Mouse (Mus musculus) cerebellum, adult 18-20 months (tissue): ENCODE data around the gene Ggt6.
"Not testable (repeated sequence)": the region's sequence is repeated elsewhere in the genome, so short reads cannot be mapped to it uniquely, and the experiment has no call there.

Experiments
- DNase-seq, 2 experiments: peaks; one replicate each; pipeline ENCODE4 v3.0.0; 2021

Gene Ggt6

GRCm38 (mm10) chr11:72440597-72440964 lies 5.3 kb downstream of the Ggt6 start:
- not testable (repeated sequence) for DNase-seq

- DNase-seq: peak; percentile 99
These were observed 5.8 kb downstream of the Ggt6 start, which contains the start of gene Mybbp1a for GRCm38 (mm10) chr11:72440965-72441664. Mybbp1a (plus strand) TSS chr11:72441355.

GRCm38 (mm10) chr11:72446311-72447105 lies 11.2 kb downstream of the Ggt6 start:
- peak in 1 of 2 experiments; percentile 41 for DNase-seq

- DNase-seq: no peak
These were observed 12.1 kb downstream of the Ggt6 start for GRCm38 (mm10) chr11:72447475-72447874.

- no peak for DNase-seq
These were observed 16.9 kb downstream of the Ggt6 start for GRCm38 (mm10) chr11:72452140-72452665.

- no peak for DNase-seq
These were observed 18.0 kb downstream of the Ggt6 start for GRCm38 (mm10) chr11:72453105-72453953.

- peak in 1 of 2 experiments; percentile 48 for DNase-seq
These were observed 20.4 kb downstream of the Ggt6 start for GRCm38 (mm10) chr11:72455694-72456093.

- no peak for DNase-seq
These were observed 22.7 kb downstream of the Ggt6 start for GRCm38 (mm10) chr11:72457995-72458496.

- no peak for DNase-seq
These were observed 23.2 kb downstream of the Ggt6 start for GRCm38 (mm10) chr11:72458502-72458901.

- DNase-seq: no peak
These were observed 26.2 kb downstream of the Ggt6 start for GRCm38 (mm10) chr11:72461500-72461981.

- DNase-seq: no peak
These were observed 29.5 kb downstream of the Ggt6 start for GRCm38 (mm10) chr11:72464821-72465220.

- DNase-seq: no peak
These were observed 30.8 kb downstream of the Ggt6 start for GRCm38 (mm10) chr11:72465978-72466693.

GRCm38 (mm10) chr11:72466694-72467507 lies 31.6 kb downstream of the Ggt6 start:
- no peak for DNase-seq

GRCm38 (mm10) chr11:72468525-72468924 lies 33.2 kb downstream of the Ggt6 start:
- no peak for DNase-seq

- no peak for DNase-seq
These were observed 33.9 kb downstream of the Ggt6 start for GRCm38 (mm10) chr11:72469217-72469616.

- DNase-seq: no peak
These were observed 34.7 kb downstream of the Ggt6 start for GRCm38 (mm10) chr11:72470004-72470403.

GRCm38 (mm10) chr11:72471381-72471780 lies 36.1 kb downstream of the Ggt6 start:
- no peak for DNase-seq

- DNase-seq: no peak
These were observed 38.2 kb downstream of the Ggt6 start for GRCm38 (mm10) chr11:72473540-72473939.

GRCm38 (mm10) chr11:72474926-72475325 lies 39.6 kb downstream of the Ggt6 start:
- no peak for DNase-seq

- DNase-seq: no peak
These were observed 40.1 kb downstream of the Ggt6 start for GRCm38 (mm10) chr11:72475408-72475807.

- DNase-seq: no peak
These were observed 40.8 kb downstream of the Ggt6 start for GRCm38 (mm10) chr11:72476074-72476625.
